Mouse (Mus musculus) heart, embryonic 13.5 days (tissue): ENCODE measurements around the gene Cldn16. TPM values are rescaled to one million over a fixed set of nuclear protein-coding genes. Genes with fewer than 3 reads are reported as not detected.

Experiments used
- polyA plus RNA-seq: library from polyadenylated mRNA; unstranded; fragments of >200 nt; fragmentation: Nextera tagmentation; extraction: Ambion mirVana; gene quantifications from 2 replicates; pipeline ENCODE4 v1.2.1, GENCODE M21; 2015

The Cldn16 gene
- polyA plus RNA-seq, 1 experiment from 2014 or later = not detected

Other genes starting within 250 kb of the Cldn16 start
- 1.8 and 2.5 TPM in 2 replicates for gene Cldn1, start 91.3 kb upstream of the Cldn16 start, polyA plus RNA-seq
- gene Tmem207, start 63.6 kb downstream of the Cldn16 start, polyA plus RNA-seq = not detected in 2 replicates
- gene Il1rap, start 118.6 kb downstream of the Cldn16 start, polyA plus RNA-seq = 5.6 TPM in 2 replicates